Mouse (Mus musculus): ENCODE data around the gene Dnajc25. TPM values are rescaled to one million over a fixed set of nuclear protein-coding genes. Genes with fewer than 3 reads are reported as not detected.

The Dnajc25 gene
- total RNA-seq, 4 experiments from 2014 or later, result 13.1 to 19.6 (median 15.3) TPM

DNA sequence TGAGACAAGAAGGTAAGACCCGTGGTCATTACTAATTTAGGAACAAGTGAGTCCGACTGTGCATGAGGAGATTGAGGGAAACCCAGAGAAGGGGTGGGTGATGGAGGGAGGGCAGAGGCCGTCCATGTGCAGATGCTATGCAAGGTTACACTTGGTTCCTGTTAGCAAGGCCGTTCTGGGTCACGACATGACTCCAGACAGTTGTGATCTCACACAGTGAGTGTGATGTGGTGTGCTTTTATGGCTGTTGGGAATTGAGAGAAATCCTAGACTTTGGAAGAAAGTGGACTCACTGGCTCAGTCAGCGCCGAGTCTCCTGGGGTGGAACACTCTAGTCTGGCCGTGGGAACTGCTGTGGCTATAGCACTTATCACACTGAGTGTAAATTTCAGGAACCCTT is 11.3 kb downstream of the Dnajc25 start:
- DNase-seq, result no peak

DNA sequence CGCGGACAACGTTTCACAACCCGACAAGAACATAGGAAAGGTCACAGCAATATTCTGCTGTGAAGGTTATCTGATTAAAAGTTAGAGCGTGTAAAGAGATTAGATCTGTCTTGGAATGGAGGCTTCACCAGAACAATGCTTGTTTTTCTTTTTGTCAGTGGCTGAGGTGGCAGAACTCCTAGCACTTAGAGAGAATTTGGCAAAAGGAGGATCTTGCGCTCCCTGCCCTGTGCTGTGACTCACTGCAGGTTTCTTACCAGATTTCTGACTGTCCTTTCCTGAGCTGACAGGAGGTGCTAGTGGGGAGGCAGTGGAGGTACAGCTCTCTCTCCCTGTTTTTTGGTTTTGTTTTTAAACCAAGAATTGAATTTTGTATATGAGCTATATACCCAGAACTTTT is 12.2 kb downstream of the Dnajc25 start:
- no peak for DNase-seq

DNA sequence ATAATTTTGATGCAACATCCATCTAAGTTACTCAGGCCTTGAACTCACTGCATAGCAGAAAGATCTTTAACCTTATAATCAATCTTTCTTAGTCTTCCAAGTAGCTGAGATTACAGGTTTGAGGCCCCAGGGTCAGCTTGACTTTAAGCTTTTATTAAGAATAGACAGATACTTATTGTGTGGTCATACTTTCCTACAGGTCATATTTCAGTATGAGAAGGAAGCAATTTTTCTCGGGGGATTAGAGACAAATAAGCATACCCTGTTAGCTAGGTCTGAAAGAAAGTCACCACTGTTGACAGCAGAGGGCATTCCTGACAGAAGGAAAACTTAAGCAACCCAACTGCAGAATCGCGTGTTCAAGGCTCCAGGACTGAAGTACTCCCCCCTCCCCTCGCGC is 13.1 kb downstream of the Dnajc25 start:
- no peak for DNase-seq

DNA sequence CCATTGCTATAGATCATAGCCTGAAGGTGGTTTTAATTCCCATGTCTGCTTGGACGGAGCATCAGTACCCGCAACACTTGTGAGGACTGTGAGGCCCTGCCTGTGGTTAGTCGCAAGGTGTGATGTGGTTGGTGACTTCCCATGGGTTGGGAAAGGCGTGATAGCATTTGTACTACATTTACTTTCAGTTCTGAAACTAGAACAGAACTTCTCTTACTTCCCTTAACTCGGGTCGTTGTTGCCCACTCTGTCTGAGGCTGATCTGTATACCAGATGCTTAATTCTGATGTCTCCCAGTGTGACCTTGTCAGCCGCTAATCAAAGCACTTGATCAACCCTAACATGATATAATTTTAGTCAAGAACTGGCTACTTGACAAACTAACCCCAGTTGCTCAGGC is 14.3 kb downstream of the Dnajc25 start:
- no peak for DNase-seq

DNA sequence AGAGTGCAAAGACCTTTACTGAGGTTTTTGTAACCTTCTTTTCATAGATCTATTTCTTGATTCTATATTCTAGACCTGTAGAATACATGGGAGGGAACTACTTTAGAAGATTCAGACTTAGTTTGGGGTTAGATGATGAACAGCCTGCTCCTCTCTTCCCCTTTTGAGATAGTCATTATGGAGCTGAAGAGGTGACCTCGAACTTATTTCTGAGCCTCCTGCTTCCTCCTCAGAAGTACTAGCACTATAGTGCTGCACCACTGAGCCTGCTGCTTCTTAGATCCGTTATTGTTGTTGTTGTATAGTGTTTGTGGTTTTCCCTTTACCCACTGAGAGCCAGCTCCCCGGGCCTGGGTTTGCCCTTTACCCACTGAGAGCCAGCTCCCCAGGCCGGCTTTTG is 14.8 kb downstream of the Dnajc25 start:
- no peak for DNase-seq

DNA sequence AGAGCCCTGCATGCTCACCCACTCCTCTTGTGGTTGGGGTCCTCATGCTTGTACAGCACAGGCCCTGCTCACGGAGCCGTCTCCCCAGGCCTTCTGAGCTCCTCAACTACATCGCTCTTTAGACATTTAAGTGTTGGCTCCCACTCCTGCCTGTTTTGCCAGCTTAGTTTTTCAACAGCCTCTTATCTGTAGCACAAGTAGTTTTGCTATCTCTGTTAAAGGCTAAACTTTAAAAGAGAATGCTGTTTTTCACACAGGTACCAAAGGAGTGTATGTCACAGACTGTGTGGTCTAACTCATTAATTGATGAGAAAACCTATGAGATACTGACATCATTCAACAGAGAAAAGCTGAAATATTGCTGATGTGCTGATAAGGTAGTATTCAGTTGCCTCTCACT is 16.6 kb downstream of the Dnajc25 start:
- DNase-seq, result no peak

DNA sequence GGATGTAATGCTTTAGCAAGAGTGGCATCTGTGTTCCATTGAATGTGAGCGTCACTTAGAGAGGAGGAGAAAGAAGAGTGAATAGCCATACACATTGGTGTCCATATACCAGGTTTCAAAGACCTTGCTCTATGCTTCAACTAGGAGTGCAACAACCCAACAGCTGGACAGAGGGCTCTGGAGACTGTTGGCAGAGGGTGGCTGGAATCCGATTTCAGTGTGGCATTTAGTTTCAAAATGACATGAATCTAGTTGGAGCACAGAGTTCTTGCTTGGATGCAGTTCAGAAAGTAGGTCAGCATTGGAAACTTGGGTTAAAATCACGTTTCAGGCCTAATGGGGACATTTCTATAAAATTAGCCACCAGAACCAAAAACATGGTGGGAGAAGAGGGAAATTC is 20.3 kb downstream of the Dnajc25 start:
- no peak for DNase-seq

DNA sequence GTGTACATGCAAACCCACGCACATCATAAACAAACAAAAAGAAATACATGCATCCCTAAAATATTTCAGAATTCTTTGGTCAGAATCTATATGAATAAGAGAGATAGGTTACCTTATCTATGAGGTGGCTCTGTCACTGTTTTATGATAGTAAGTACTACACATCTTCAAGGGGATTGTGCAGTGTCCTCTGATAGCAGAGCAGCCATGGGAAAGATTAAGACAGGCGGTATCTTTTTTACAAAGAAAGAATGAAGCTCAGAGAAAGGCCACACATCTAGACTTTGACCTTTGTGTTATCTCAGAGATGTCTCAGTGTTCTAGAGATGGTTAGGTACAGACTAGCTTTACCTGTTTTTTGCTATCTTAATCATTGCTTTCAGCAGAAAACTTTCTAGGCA is 22.1 kb downstream of the Dnajc25 start:
- no peak for DNase-seq

DNA sequence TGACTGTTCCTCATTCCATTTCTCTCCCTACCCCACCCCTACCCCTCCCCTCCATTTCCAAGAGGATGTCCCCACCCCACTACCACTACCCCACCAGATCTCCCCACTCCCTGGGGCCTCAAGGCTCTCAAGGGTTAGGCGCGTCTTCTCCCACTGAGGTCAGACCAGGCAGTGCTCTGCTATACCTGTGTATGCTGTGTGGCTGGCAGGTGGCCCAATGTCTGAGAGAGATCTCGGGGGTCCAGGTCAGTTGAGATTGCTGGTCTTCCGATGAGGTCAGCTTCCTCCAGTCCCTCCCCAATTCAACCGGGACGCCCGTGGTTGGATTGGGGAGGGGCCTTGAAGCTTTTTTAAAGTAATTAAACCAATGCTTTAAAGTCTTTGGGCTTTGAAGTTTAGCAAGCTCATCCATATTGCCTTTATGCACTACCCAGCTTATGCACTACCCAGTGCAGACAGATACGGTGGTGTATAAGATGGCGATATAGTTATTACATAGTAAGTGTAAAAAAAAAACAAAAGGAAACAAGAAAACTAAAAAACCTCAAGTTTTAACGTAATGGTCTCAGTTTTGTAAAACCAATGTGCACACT is 39.6 kb downstream of the Dnajc25 start:
- DNase-seq, result no peak

DNA sequence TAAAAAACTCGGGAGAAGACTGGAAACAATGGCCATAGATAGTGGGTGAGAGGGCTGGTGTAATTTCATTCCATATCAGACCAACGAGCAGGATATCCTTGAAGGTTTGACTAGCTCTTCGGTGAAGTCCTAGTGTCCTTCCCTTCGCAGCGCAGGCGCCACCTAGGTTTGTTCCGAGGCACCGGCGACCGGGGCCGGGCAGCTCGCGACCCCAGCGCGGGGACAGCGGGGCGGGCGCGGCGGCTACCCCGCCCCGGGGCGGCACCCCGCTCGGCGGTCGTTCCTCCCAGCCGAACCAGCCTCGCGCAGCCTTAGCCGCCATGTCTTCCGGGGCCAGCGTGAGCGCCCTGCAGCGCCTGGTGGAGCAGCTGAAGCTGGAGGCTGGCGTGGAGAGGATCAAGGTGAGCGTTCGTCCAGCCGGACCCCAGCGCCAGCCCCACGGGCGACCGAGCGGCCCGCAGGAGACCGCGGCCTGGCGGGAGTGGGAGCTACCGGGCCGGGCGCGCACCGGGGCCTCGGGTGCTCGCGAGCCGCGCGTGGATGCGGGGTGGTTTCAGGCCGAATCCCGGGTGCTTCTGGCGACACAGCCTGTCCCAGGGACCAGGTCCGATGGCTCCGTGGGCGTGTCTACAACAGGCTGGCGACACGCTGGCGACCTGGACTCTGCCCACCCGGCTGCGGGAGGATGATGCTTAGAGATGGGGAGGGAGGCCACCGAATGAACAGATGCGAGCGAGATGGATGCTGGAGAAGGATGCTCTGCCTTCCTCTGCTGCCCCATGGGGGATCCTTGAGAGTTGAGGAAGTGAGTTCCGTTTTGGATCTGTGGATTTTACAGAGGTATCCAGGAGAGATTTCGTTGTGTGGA is 40.3 kb downstream of the Dnajc25 start, which contains the start of gene Gng10:
TSS of gene Gng10 (plus strand) at position 171 of the 868 bp plus-strand sequence.
- peak; percentile 33 for DNase-seq

DNA sequence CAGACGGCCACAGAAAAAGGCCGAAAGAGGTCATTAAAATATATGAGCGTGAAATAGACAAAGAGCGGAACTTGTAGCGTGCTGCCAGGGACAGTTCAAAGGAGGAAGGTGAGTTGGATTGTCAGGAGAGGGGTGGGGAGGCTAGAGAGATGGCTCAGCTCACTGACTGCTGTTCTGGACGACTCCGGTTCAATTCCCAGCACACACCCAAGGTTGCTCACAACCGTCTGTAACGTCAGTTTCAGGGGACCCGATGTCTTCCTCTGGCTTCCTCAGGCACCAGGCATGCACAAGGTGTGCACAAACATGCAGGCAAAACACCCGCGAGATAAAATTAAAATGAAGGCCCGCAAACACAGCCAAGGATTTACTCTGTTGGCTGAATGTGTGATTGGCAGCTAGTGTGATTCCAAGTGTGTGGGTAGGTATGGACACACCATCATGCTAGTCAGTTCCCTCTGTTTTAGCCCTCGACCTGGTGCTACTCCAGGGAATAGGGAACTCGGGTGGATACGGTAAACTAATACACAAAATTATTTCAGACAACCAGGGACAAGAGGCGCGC is 41.0 kb downstream of the Dnajc25 start:
- DNase-seq, result no peak

DNA sequence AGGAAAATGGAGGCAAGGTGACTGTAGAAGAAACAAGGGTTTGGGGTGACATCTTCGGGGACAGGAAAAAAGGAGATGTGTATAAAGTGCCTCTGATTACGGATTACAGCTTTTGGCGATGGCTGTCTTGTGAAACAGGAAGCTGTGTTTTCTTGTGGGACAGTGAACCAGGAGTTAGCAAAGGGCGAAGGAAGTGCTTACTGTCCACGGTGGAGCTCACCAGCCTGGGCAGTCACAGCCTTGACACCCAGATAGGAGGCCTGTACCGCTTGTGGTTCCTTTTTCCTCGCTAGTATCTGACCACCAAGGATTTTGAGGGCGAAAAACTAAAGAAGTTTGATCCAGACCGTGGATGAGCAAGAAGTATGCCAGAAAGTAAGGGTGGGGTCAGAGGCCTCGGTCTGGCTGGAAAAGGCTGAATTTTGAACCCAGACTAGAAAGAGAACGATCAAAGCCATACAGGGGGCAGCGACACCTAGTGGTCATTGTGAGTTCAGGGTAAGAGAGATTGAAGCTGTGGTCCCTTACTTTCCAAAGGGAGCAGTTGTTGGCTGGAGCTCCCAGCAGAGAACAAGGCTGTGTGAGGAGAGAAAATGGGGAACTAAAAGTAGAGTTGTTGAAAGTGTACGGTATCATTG is 41.7 kb downstream of the Dnajc25 start:
- DNase-seq, result peak; percentile 37

DNA sequence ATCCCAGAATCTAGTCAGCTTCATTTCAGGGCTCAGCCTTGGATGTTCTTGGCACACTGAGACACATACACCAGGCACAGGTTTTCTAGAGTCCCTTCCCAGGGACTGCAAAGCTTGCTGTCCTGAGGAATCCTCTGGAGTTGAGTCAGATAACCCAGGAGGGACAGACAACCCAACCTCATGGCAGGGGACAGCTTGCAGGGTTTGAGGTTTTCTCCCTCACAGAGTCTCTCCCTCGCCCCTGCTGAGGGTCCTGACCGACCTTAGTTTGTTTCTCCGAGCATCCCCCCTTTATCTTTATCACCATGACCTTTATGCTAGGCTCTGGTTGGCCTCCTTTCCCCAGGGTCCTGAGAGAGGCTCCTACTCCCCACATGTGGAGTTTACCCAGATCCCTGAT is 42.7 kb downstream of the Dnajc25 start:
- DNase-seq, result no peak

DNA sequence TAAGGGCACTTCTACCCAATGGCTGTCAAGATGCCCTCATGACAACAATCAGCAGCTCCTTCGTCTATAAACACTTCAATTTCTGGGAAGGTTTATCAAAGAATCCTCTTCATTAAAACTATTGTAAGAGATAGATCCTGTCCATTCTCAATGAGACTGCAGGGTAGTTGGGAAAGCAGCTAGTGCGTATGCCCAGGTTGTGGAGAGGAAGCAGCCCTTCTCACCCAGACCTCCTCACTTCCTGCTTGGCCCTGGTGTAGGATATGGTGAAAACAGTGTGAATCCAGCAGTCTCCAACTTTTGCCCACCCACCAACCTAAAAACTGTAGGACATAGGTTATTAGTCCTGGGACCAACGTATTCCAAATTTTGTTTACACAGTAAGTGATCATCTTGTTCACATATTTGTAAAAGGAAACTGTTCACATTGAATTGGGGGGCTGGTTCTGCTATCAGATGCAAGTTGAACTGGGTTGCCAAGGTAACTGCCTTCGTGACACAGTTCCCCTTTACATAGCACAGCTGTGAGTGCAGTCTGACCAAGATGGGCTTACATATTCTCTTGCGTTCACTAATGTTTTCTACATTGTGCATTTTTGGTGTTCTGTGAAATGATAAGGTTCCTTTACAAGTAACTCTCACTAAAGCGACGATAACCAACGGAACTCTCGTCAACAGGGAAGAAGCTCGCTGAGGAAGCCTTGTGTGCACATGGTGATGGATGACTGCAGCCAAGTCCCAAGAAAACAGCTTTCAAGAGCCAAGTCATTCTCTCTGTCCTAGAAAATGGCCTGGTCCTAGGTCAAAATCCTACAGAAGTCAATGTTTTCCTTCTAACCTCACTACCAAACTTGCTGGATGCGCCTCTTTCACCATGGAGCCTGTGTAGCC is 45.8 kb downstream of the Dnajc25 start:
- no peak for DNase-seq

DNA sequence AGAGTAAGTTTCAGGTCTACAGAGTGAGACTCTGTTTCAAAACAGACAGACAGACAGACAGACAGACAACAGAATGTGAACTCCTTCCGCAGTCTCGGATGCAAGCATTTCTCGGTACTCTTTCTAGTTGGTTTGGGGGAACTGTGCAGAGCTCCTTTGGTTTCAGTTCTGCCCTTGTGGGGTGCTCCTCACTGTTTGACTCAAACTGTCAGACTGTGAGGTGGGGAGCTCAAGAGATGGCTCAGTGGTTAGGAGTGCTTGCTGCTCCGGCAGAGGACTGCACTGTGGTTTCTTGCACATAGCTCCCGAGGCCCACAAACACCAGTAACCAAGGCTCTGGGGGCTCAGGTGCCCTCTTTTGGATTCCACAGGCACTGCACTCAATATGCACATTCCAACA is 48.2 kb downstream of the Dnajc25 start:
- no peak for DNase-seq

DNA sequence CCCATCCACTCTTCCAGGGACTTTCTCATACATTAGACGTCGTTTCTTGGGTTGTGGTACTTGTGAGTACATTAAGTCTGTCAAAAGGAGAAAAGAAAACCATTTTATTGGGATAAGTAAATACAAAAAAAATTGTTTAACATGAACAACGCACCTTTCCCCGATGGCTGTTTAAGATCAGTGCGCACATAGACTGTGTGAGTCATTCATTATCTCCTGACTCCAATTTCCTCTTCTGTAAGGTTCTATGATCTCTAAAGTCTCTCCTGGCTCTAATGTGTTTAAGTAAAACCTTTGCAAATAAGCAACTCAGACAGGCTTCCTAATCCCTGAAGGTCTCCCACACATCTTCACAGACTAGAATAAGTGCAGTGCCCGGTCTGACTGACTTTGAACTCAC is 49.0 kb downstream of the Dnajc25 start:
- no peak for DNase-seq

DNA sequence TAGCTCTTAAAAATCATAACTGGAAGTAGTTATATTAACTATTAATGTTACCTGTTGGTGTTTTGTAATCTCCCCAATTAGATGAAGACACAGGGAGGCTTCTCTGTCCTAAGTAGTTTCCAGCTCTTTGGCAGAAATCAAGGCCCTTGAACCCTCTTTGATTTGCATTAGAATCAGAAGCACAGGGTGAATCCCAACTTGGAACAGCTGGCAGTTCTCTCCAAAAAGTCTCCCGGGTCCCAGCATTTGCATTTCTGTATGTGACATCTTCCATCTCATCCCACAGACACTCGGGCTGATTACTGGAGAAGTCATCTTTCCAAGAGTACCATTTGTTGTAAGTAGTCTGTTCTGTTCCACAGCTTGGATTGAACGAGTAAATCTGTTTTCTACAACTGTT is 52.4 kb downstream of the Dnajc25 start:
- DNase-seq, result no peak

DNA sequence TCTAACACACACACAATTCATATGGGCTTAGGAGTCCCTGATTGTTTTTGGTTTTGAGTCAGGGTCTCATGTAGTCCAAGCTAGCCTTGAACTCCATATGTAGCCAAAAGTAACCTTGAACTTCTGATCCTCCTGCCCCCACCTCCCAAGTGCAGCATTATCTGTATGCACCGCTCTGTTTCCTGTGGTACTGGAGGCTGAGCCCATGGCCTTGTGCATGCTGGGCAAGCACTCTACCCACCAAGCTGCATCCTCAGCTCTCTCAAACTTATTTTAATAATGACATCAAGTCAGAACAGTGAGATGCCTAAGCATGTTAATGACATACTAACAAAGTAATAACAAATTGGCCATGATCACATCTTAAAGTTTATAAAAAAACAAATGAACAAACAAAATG is 56.2 kb downstream of the Dnajc25 start:
- no peak for DNase-seq

DNA sequence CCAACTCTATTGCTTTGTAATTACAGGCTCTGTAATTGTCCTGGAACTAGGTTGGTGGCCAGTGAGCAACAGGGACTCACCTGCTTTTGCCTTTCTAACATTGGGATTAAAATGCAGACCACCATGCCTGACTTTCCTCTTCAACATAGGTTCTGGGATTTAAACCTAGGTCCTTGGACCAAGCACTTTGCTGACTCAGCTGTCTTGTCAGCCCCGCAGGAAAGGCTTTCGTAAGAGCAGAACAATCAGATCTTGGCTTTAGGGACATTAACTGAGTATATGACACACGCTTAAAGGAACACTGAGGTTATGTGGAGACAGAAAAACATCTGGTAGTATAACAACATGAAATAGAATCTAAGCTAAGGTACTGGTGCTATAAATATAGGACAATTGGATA is 63.1 kb downstream of the Dnajc25 start:
- DNase-seq, result no peak

DNA sequence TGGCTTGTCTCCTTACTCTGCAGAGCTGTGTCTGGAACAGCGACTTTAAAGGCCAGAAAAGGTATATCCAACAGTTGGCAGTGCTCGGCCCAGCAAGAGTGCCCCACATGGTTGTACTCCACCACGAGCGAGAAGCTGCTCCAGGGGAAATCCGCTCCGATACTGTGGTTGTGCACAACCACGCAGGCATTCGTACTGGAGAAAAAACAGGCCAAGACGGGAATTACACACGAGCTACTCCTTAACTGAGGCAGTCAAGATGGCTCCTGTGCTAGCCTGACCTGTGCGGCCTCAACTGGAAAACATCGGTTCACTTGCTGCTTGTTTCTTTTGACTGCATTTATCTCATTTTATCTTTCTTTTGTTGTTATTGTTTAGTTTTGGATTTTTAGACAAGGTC is 67.7 kb downstream of the Dnajc25 start:
- no peak for DNase-seq

DNA sequence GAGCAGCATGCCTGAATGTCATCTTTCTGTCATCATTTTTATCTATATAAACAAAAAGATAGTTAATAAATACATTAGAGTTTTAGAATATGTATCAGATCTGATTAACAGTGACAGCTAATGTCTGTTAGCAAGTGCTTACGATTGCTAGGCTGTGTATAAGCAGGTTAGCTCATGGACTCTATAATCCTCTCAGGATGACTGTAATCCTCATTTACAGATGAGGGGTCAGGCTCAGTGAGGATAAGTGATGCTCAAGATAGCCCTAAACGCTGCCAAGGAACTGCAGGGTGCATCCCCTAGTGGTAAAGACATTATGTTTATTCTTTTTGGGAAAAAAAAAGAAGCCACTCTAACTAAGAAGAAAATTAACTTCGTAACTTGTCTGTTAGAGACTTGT is 74.4 kb downstream of the Dnajc25 start:
- no peak for DNase-seq
